Mouse (Mus musculus) erythroblast, embryonic 14.5 days (primary cell): ENCODE results near the gene Hjurp. TPM values are rescaled to one million over a fixed set of nuclear protein-coding genes. Genes with fewer than 3 reads are reported as not detected.

ENCODE experiments used
- H3K27me3 ChIP-seq: 2 replicates; pipeline ENCODE4 v1.6.1; 2012; ENCODE audit warnings: inconsistent platforms; ENCODE audit not compliant: control insufficient read depth
- H3K36me3 ChIP-seq: 2 replicates; pipeline ENCODE4 v1.6.1; 2012; ENCODE audit warnings: mild to moderate bottlenecking, inconsistent platforms; ENCODE audit not compliant: control insufficient read depth
- H3K4me1 ChIP-seq: 2 replicates; pipeline ENCODE4 v1.6.1; 2012; ENCODE audit warnings: inconsistent platforms; ENCODE audit not compliant: control insufficient read depth
- H3K4me3 ChIP-seq: replicated peaks from 2 replicates; pipeline ENCODE3; 2012; ENCODE audit warnings: moderate library complexity, mild to moderate bottlenecking, inconsistent platforms
- H3K9me3 ChIP-seq: 2 replicates; pipeline ENCODE4 v1.6.1; 2012; ENCODE audit warnings: low read length, inconsistent platforms, mixed read lengths; ENCODE audit not compliant: control insufficient read depth
- GATA1 ChIP-seq: IDR thresholded peaks from 2 replicates; pipeline ENCODE4 v1.6.1; 2012; ENCODE audit warnings: low read length, inconsistent platforms, mixed read lengths
- TAL1 ChIP-seq: IDR thresholded peaks from 3 replicates; pipeline ENCODE4 v1.6.1; 2012; ENCODE audit warnings: low read length, inconsistent platforms, mixed read lengths
- polyA plus RNA-seq: library from polyadenylated mRNA; stranded (reverse); fragments of >175 nt; gene quantifications from 2 replicates; pipeline ENCODE4 v1.2.3, GENCODE M21; 2012

Gene Hjurp
- polyA plus RNA-seq, 1 experiment, result 2.2 TPM

DNA sequence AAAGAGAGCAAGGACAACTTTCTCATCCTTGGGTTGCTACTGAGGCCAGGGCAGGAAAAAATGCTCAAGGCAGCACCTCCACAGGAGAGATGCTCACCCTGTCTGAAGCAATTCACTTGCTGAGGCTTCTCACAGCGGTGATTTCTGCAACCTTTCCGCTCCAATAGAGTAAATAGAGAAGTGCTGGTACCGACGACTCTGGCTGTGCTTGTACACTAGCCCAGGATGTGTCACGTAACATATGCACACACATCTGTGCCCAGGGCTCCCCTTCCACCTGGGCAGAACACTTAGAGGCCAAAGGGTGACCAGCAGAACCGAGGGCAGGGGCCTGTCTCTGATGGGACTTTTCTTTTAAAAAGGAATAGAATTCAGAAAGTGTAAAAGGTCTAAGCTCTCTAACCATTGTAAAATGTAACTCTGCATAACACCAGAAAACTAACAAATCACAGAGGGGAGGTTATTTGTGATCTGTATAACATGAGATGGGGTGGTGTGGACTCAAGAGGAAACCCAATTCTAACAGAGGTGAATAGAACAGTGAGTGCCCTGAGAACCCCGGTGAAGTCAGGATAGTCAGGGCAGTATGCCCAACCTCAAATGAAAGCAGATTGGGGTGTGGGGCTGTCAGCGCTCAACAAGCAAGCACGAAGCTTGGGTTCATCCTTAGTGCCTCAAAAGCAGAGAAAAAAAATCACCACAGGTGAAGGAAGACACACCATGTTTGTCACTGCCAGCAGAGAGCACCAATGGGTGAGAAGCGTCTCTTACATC, 16.6 kb downstream of the Hjurp start:
- H3K36me3 ChIP-seq, result peaks cover 67% of the 10 kb centered on the region
- TF ChIP-seq TAL1 (no peak), GATA1 (no peak)

DNA sequence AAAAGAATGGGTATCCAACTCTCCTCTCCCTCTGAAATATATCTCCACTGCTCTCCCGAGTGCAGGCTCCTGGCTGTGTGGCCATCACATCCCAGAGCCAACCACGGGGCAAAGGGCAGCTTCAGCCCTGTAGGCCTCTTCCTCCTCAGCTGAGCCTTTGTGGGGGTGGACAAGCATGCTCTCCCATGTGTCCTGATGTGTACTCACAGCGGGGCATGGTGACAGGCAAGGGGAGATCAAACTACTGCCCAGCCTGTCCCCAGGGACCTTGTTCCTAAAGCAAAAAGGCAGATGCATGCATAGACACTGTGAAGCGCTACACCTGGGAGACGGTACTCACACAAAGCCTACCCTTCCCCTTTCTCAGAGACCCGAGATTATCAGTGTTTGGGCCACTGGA, 17.3 kb downstream of the Hjurp start:
- Histone ChIP-seq H3K4me1 (peaks cover 23% of the 10 kb centered on the region), H3K9me3 (peaks cover 12% of the 10 kb centered on the region), H3K27me3 (no peaks in the 10 kb centered on the region), H3K4me3 (no peak overlapping the region), H3K36me3 (peaks cover 60% of the 10 kb centered on the region)
- no peak for TF ChIP-seq GATA1
- no peak for TF ChIP-seq TAL1

More for the DNA sequence above, 16.6 kb downstream of the Hjurp start:
- Histone ChIP-seq H3K27me3 (no peaks in the 10 kb centered on the region), H3K9me3 (peaks cover 6% of the 10 kb centered on the region), H3K4me1 (peaks cover 23% of the 10 kb centered on the region), H3K4me3 (no peak overlapping the region)

DNA sequence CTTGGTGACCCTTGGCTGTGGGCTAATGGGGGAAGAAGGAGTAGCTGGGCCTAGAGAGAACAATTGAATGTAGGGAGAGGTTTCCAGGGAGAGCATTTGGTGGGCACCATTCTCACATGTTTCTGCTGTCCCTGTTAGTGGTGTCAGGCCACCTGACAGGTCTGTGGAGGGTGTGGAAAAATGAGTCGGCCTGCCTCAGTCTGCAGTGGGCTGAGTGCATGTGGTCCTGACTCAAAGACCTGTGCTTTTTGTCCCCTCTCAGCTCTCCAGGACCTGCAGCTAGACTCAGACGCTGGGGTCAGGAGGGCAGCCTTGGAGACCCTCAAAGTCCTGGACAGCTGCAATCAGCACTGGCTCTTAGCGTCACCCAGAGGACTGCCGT, 17.8 kb downstream of the Hjurp start:
- TF ChIP-seq TAL1, result no peak
- no peak for TF ChIP-seq GATA1
- Histone ChIP-seq H3K4me1 (peaks cover 23% of the 10 kb centered on the region), H3K36me3 (peaks cover 55% of the 10 kb centered on the region), H3K9me3 (peaks cover 17% of the 10 kb centered on the region), H3K27me3 (no peaks in the 10 kb centered on the region), H3K4me3 (no peak overlapping the region)

DNA sequence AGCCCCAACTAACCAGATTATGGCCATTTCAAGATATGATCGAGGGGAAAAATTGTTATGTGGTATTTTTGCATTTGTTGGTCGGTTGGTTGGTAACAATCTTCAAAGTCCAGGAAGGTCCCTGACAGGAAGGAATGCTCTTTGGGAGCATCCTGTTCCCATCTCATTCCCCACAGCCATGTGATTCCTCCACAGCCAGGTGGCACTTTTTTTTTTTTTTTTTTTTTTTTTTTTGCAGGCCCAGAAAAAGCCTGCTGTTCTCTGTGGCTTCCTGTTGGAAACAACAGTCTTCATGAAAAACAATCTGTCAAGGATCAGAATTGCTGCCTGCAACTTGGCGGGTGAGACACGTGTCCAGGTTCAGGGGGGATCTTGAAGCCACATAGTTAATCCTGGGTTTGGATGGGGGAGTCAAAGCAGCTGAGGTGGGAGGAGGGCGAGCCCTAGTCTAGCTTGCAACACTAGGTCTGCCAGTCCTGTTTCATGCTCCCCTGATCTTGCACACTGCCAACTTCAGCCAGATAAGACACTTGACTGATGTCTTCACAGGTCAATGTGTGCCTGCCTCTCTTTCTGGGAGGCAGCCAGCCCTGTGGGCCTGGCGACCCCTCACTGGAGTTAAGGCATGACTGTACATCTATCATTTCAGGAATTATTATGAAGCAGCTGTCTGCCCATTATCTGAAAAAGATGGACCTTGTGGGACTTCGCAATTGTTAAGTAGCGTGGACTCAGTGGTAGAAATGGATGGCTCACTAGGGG, 18.4 kb downstream of the Hjurp start:
- Histone ChIP-seq H3K9me3 (peaks cover 18% of the 10 kb centered on the region), H3K27me3 (no peaks in the 10 kb centered on the region), H3K4me3 (no peak overlapping the region), H3K36me3 (peaks cover 50% of the 10 kb centered on the region), H3K4me1 (peaks cover 23% of the 10 kb centered on the region)
- TF ChIP-seq TAL1 (peak; percentile 1; the same call in 1 of the 3 replicates), GATA1 (no peak)

DNA sequence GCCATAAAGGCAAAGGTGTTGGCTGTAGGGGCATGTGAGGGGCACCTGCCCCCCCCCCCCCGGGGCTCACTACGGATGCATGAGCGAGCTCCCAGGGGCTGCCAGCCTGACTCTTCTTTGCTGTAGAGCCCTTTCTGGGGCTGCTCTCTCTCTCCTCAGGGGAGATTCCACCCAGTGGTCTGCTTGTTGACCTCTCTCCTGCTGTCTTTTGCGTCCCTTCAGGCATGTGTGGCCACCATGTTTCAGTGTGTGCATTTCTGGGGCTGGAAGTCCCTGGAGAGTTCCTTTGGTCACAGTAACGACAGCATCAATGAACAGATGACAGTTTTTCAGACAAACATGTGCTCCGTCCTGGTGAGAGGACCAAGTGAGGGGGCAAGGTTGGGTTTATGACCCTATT, 19.1 kb downstream of the Hjurp start:
- H3K4me3 ChIP-seq, result no peak overlapping the region
- H3K27me3 ChIP-seq, result no peaks in the 10 kb centered on the region
- peaks cover 21% of the 10 kb centered on the region for H3K9me3 ChIP-seq
- no peak for TF ChIP-seq GATA1
- TF ChIP-seq TAL1, result no peak
- H3K4me1 ChIP-seq, result peaks cover 23% of the 10 kb centered on the region
- peaks cover 42% of the 10 kb centered on the region for H3K36me3 ChIP-seq

DNA sequence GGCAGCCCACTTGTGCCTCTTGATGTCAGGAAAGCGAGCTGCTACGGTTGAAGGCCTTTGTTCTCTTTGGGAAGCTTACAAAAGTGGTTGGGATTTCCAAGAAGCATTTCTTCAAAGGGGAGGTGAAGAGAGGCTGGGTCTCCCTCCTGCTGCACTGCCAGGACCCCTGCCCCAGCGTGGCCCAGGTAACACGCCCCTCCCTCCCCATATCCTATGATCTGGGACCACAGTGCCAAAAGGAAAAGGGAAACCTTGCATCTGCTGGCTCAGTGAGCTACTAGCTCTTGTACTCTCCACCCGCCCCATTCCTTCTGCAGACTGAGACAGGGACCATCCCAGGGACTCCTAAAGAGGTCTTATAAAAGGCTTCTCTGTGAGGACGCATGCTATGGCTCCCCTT, 19.8 kb downstream of the Hjurp start:
- H3K27me3 ChIP-seq, result no peaks in the 10 kb centered on the region
- H3K4me1 ChIP-seq, result peaks cover 23% of the 10 kb centered on the region
- TF ChIP-seq GATA1 (no peak), TAL1 (no peak)
- H3K9me3 ChIP-seq, result peaks cover 27% of the 10 kb centered on the region
- H3K4me3 ChIP-seq, result no peak overlapping the region
- H3K36me3 ChIP-seq, result peaks cover 36% of the 10 kb centered on the region

DNA sequence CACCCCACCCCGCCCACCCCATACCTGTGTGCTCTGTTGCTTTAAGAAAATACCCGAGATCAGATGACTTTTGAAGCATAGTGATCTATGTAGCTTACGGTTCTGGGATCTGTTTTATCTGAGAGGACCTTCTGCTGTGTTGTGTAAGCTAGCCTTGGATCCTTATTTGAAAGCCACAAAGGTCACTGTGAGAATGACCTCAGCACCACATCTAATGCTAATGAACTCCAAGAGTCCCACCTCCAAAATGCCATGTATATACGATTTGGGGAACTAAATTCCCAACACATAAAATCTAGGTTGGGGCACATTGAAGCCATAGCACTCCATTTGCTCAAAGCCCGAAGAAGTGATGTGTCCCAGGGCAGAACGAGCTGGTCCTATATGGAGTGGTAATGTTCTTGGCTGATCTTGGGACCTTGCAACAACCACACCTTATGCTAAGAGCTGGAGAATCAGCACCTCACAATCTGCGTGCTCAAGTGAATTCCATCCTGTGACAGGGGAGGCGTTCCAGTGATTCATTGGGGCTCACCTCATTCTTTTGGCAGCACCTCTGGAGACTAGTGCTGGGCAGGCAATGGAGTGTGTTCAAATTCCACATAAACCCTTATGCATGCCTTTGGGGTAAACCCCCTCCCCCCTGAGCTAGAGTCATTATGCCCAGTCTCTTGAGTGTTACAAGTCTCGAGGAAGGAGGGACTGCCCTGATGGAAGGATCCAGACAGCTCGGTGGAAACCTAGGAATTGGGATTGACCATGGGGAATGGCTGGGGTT, 20.4 kb downstream of the Hjurp start:
- Histone ChIP-seq H3K36me3 (peaks cover 30% of the 10 kb centered on the region), H3K9me3 (peaks cover 33% of the 10 kb centered on the region), H3K4me3 (no peak overlapping the region), H3K4me1 (peaks cover 21% of the 10 kb centered on the region), H3K27me3 (0 out of 2 replicates have a peak, but pooled peaks cover 2% of the 10 kb centered on the region)
- TF ChIP-seq GATA1, result no peak
- TF ChIP-seq TAL1, result no peak

DNA sequence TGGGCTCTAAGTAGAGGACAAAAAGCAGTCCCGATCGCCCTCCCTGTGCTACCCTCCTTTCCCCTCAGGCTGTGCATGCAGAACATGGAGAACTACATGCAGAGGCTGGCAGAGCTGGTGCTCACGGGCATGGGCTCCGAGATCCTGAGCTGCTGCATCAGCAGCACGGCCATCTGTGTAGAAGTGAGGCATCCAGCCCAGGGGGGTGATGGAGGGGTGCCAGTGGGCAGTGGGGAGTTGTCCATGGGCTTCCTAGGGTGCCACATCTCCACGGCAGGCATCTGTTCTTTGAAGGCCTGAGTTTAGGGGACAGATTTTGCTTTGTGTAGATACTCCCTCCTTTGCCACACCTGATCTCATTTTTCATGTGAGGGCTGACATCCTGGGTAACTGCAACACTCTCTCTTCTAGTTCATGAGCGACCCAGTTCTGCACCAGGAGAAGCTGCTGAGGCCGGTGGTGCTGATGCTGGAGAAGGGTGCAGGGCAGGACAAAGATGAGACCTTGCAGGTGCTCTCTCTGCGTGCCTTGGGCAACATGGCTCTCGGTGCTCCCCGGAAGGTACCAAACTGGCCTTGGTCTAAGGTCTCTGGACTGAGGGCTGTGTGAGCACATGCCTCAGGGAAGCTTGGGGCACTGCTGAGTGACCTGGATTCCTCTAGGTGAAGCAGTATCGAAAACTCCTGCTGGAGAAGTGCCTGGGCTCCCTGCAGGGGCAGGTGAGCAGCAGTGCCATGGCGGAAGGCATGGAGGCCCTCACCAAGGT, 21.3 kb downstream of the Hjurp start:
- Histone ChIP-seq H3K9me3 (peaks cover 34% of the 10 kb centered on the region), H3K27me3 (0 out of 2 replicates have a peak, but pooled peaks cover 2% of the 10 kb centered on the region), H3K36me3 (peaks cover 21% of the 10 kb centered on the region), H3K4me1 (peaks cover 13% of the 10 kb centered on the region), H3K4me3 (no peak overlapping the region)
- TF ChIP-seq TAL1 (no peak), GATA1 (no peak; the same call in 1 of the 2 replicates)
